Mouse (Mus musculus): ENCODE measurements at regions not wholly inside any gene's neighbourhood (a gene's known extent, or its start where the extent isn't known, plus 50 kb on each side); places are given as distances from the start of the nearest gene placed in this dataset.

DNA sequence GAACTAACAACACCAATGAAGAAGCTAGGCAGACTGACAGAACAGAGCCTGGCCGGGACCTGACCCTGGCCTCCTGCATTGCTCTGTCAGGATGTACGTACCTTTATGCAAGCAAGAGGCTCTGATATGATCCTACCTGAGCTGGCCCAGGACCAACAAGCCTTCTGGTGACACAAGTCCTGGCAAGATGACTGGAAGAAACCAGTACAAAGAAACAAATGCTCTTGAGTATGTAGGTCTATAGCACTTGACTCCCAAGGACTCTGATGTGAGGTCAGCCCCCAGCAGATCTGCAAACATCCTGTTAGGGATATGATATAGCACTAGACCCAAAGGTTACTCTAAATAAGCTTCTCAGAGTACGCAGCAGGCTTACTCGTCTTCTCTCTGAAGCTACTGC, 144.7 kb upstream of the Dyrk2 start:
- DNase-seq, result no peak

DNA sequence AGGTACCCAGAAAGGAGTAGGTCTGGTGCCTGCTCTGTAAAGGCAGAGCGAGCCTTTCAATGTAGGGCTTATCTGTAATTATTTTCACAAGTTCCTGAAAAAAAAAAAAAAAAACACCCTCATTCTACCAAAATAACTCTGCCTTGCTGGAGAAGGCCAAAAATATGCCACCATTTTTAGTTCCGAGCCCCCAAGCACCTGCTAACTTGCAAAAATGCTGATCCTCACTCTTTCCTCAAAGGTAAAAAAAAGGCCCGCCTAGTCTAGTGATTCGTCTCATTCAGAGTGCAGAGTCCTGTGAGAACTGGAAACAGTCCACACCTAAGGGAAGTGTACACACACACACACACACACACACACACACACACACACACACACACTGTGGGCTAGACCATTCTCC, 143.7 kb upstream of the Dyrk2 start:
- DNase-seq, result no peak

- DNase-seq, result no peak
Observed at GRCm38 (mm10) chr10:119011511-119011910, 141.5 kb upstream of the Dyrk2 start.

- DNase-seq, result no peak
Observed at GRCm38 (mm10) chr10:119010884-119011283, 140.9 kb upstream of the Dyrk2 start.

- DNase-seq, result peak; percentile 83
Observed at GRCm38 (mm10) chr10:119006866-119007575, 137.0 kb upstream of the Dyrk2 start.

DNA sequence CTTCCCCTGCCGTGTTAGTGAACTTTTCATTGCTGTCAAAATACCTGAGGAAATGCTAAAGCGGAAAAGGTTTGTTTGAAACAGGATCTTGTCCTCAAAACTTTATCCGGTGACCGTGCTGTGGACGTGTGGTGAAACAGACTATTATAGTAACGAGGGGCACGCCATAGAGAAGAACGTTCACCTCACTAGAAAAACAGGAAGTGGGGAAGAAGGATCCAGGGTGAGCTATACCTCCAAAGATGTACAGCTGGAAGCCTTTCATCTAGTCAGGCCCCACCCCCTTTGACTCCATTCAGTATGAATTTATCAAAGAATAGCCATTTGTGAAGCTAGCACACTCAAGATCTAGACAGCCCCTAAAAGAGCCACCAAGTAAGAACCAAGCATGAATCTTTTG, 135.5 kb upstream of the Dyrk2 start:
- no peak for DNase-seq

- no peak for DNase-seq
Observed at GRCm38 (mm10) chr10:119004426-119004825, 134.4 kb upstream of the Dyrk2 start.

- DNase-seq, result no peak
Observed at GRCm38 (mm10) chr10:119003839-119004238, 133.8 kb upstream of the Dyrk2 start.

DNA sequence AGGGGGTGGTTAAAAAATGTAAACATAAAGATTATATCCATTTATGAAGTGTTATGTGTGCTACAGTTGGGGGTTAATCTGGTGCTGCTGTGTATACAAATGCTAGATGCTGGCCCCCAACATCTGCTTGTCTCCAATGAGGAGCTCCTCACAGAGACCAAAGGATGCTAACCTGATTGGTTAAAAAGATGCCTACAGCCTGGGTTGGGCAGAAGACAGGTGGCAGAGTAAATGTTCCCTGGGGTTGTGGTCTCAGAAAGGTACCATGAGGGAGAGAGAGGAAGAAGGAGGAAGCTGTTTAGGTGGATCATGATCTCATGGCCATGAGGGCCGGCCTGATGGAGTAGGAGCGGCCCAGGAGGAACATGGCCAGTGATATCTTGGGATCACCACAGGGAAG, 133.0 kb upstream of the Dyrk2 start:
- no peak for DNase-seq

GRCm38 (mm10) chr10:119001895-119002294, 131.9 kb upstream of the Dyrk2 start:
- no peak for DNase-seq

DNA sequence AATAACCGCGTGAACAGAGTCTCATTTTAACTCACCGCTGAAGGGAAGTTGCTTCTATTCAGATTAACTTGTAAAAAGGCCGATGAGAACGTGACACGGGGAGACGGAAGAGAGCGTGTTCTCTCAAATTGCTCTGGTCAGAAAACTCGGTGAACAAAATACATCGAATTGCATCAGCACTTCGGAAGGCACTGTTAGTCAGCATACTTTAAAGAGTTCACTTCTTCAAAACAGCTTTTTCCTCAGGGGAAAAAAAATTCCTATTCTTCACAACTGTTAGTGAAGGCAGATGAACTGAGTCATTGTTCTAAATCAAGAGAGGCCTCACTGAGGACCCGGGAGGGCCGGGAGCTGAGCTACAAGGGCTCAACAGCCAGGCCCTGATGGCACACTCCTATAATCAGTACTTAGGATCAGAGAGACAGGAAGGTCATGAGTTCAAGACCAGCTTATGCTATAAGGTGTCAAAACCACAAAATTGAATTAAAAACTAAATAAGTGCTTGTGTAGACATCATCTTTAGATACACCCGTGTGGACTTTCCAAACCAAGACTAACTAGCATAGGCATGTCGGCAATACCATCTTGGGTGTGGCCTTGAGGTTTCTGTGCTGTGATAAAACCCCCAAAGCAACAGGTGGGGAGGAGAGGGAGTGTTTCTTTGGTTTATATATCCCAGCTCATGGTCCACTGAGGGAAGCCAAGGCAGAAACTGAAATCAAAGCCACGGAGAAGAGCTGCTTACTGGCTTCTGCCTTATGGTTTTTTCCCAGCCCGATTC, 131.2 kb upstream of the Dyrk2 start:
- no peak for DNase-seq

DNA sequence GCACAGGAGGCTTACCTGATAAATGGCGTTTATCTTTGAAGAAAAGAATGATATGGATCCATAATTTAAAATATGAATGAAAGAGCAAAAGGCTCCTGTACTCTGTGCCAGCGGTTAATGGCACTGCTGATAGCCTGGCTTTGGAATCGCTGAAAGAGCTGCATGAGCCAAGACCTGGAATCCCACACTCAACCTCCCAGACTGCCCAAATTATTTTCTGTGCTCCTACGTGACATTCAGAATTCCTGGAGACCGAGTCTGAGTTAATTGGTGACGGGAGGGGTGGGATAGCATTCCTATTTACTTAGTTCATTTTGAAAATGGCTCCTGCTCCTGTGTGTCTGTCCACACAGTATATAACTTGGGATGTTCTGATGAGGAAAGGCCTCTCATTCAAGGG, 129.0 kb upstream of the Dyrk2 start:
- no peak for DNase-seq

DNA sequence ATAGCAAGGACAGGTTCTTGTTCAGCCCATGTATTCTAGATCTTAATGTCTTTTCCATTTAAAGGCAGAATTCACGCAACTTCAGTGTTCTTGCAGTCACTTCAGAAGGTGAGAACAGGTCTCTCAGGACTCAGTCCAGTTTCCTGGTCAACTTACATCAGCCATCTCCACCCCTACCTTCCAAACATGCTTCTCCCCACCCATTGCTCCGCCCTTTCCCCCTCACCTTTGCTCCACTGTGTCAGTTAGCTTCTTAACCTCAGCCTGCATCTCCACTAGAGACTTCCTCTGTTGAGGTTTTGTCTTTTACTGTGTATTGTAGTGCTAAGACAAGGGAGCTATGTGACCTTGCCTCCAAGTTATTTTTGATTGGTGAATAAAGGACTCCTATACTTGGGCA, 127.0 kb upstream of the Dyrk2 start:
- no peak for DNase-seq

GRCm38 (mm10) chr10:118993819-118994574, 124.0 kb upstream of the Dyrk2 start:
- DNase-seq, result no peak

DNA sequence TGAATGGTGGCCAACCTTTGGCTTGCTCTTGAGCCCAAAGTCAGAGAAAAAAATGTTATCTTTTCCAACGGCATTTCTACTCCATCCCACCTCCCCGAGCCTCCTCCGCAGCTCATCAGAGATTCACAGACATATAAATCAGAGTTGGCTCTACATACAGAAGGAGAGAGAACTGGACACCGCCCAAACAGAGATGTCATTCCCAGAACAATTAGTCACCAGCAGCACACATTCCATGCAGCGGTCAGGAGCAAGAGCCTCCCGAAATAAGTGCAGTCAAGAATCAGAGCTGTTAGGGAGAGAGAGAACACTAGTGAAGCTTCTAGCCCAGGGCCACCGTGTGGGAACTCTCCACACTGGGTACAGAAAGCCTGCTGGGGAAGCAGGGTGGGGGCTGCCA, 121.2 kb upstream of the Dyrk2 start:
- no peak for DNase-seq

GRCm38 (mm10) chr10:118990500-118990899, 120.5 kb upstream of the Dyrk2 start:
- DNase-seq, result no peak

GRCm38 (mm10) chr10:118989812-118990211, 119.8 kb upstream of the Dyrk2 start:
- DNase-seq, result no peak

DNA sequence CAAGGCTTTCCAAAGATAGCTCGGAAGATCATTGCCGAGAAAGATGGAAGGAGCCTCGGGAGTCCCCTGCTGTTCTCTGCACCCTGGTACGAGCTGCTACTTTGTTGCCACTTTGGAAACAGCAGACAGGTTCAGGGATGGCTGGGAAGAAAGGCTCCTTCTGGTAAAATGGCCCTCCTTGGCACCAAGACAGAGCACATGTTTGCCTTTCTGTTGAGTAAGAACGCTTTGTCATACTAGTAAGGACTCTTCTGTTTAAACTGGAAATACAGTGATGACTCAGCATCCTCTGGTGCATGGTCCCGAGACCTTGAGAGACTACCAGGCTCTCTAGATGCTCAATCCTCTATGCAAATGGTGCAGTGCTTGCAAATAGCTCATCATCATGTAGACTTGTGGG, 118.2 kb upstream of the Dyrk2 start:
- no peak for DNase-seq

DNA sequence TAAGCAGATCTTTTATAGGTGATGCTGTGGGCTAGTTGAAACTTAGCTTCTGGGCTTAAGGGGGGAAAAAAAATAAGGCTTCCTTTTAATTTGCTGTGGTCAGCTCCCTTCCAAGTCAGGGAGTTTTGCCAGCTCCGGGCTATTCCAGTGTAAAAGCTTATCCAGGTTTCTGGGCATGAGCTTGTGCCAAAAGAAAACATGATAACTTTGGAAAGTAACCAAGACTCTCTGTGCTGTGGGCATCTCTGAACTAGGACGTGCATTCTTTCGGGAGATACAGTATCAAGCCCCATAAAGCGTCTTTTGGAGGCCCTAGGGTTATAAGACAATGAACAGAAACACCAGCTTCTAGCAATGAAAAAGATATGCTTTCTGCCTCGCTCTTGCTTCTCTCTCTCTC, 114.6 kb upstream of the Dyrk2 start:
- DNase-seq, result no peak

- no peak for DNase-seq
Observed at GRCm38 (mm10) chr10:118981446-118981845, 111.4 kb upstream of the Dyrk2 start.

- DNase-seq, result no peak
Observed at GRCm38 (mm10) chr10:118979339-118979738, 109.3 kb upstream of the Dyrk2 start.

DNA sequence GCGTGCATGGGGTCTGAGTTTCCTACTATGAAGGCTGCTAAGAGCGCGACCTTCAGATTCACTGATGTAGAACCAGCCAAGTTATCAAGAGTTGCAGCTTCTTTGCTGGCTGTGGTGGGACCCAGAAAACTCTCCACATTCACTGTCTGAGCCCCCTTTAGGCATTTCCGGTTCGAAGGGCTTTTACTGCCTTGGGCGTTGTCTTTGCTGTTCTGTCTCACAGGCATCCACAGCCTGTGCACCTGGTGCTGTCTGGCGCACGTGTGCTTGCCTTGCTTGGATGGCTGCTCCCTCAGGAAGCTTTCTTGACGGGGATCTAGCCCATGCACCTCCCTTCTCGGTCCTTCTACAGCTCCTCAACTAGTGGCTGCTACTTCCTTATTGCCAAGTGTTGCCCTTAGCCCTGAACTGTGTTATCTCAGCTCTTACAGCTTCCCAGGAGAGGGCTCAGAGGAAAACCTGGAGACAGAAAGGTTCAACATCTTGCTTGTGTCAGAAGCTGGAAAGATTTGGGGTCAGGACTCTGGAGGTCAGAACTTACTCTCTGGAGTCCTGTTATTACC, 108.3 kb upstream of the Dyrk2 start:
- no peak for DNase-seq

DNA sequence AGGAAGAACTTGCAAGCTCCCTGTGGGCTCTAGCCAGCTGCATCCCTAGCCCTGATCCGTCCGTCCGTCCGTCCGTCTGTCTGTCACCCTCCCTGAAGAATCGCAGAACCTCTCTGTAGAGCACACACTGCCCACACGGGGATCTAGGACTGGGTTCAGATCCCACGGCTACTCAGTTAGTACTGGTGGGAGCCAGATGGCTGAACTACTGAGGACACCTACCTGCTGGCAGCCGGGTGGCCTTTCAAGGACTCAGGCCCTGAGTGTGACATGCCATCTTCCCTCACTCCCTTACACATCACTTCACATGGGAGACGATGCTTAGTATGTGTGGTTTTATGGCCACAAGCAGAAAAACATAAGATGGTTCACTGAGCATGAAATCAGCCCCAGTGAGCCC, 106.4 kb upstream of the Dyrk2 start:
- no peak for DNase-seq

- DNase-seq, result no peak
Observed at GRCm38 (mm10) chr10:118975772-118976171, 105.8 kb upstream of the Dyrk2 start.
